Mouse (Mus musculus) ovary, adult 18-20 months (tissue): Measurements from ENCODE around the gene Bbs2.

Experiments used
- DNase-seq: peaks from one replicate; pipeline ENCODE4 v3.0.0; 2022; ENCODE audit warnings: low spot score, mixed read lengths

Bbs2 gene

DNA sequence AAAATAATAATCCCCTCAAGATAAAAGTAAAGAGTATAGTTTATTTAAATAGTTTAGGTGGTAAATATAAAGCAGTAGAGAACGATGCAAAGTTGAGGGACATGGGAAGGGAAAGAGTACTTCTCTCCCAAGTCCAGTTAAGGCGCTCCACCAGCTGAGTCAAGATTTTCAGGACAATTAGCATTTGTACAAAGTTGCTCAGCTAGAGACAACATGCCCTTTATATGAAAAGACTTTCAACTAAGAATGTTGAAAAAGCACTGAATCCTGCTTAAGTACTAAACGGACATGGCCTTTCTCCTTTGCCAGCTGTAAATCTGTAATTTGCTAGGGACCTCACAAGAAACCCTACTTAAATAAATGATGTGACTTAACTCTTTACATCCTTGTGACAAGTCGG lies 268 bp upstream of the Bbs2 start:
- DNase-seq = no peak

- DNase-seq = no peak
Observed at GRCm38 (mm10) chr8:94094281-94094680, 4.4 kb downstream of the Bbs2 start.

DNA sequence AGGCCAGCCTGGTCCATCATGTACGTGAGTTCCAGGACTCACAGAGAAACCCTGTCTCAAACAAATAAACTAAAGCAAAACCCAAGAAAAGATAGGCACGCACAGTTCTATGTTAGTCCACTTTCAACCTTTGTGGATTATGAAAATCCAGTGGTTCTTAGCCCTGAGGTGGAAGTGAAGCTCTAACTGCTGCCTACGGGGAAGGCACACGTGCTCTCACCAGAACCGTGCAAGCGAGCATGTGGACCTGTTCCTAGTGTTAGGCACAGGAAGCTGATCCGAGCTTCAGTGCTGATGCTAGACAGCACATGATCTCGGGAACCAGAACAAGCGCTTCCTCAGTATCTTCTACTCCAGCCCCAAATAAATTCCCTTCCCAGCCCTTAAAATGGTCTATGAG lies 5.9 kb downstream of the Bbs2 start:
- no peak for DNase-seq

- no peak for DNase-seq
Observed at GRCm38 (mm10) chr8:94089715-94090114, 9.0 kb downstream of the Bbs2 start.

DNA sequence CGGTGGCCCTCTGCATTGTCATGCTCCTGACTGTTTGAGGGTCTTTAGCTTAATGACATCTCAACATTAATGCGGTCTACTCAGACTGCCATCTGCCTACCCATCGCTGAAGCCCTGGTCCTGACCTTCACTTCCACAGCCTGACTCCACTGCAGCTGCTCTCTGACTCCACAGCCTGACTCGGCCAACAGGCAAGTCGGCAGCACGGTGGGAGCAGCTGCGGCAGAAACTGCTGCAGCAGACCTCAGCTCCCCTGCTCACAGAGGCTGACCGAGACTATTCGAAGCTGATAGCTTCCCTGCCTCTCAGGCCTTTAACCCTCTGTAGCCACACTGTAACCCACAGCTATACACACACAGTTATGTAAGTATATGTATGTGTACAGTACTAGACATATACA lies 10.8 kb downstream of the Bbs2 start:
- no peak for DNase-seq

GRCm38 (mm10) chr8:94076461-94077192 lies 22.1 kb downstream of the Bbs2 start:
- no peak for DNase-seq

DNA sequence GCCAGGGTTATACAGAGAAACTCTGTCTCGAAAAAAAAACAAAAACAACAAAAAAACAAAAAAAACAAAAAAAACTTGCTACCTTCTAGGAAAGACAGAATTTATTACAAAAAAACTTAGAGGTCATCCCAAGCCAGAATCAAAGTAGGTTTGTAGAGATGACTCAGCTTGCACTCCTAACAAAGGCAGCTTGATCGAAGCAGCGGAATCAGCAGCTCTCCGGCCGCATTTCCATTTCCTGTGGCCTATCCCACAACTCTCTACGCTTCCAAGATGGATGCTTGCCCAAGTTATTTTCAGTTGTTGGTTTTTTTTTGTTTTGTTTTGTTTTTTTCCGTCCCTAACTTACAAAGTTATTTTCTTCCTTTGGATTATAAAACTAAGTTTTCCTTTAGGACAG lies 29.9 kb downstream of the Bbs2 start:
- DNase-seq = no peak

- no peak for DNase-seq
Observed at GRCm38 (mm10) chr8:94066121-94066863, 32.4 kb downstream of the Bbs2 start.

- DNase-seq = no peak
Observed at GRCm38 (mm10) chr8:94057157-94057854, 41.4 kb downstream of the Bbs2 start.

GRCm38 (mm10) chr8:94052696-94053095 lies 46.0 kb downstream of the Bbs2 start:
- no peak for DNase-seq

DNA sequence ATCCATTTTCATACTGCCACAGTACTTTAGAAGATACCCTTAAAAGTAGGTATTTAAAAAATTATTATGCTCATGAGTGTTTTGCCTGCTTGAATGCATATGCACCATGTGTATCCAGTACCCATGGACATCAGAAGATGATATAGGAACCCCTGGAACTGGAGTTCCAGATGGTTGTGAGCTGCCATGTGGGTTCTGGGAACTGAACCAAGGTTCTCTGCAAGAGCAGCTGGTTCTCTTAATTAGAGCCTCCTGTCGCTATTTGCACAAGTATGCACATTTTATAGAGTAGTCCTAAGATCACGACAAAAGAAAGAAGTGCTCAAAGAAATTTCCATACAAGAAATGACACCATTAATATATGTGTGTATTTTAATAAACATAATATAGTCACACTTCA lies 50.9 kb downstream of the Bbs2 start:
- no peak for DNase-seq

DNA sequence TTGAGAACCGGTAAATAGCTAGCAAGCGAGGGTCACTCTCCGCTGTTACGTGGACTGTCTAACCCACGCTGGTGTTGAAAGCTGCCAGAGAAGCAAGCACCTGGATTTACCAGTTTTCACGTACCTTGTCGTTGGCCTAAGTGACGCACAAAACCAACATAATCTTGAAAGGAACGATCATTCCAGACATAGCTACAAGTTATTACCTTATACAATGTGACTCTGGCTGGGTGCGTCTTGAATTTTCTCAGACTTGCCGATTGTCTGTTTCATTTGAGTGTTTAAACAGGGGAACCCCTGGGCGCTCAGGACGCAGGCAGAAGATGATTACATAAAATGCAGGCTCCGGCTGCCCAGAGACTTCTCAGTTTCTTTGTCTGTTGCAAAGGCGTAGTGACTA lies 60.9 kb downstream of the Bbs2 start:
- DNase-seq = no peak

DNA sequence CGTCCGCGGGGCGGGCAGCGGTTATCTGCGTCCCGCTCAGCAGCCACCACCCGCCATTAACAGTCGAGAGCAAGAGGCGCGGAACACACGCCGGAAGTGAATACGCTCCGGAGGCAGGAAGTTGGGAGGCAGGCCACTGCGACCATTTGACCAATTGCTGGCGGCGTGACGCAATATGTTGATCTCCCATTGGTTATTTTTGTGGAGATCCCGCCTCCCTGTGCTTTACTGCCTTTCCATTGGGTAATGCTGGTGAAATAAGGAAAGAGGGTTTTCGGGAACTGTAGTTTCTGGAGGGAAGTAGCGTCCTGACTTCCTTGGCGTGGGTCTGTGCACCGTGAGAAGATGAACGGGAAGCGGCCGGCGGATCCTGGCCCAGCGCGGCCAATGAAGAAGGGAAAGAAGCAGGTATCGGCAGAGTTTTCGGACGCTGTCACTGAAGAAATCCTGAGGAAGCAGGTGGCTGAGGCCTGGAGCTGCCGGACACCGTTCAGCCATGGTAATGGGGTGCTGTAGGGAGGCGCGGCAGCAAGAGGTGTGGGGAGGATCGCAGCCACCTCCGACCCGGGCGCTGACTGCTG lies 61.7 kb downstream of the Bbs2 start, which contains the start of the genes Nudt21 and Ogfod1:
Gene Nudt21 (minus strand): TSS at position 88 of the 581 bp plus-strand sequence.
Gene Ogfod1 (plus strand): TSS at position 255 of the 581 bp plus-strand sequence.
- DNase-seq = peak; percentile 91

GRCm38 (mm10) chr8:94036541-94036940 lies 62.2 kb downstream of the Bbs2 start:
- DNase-seq = peak; percentile 49

GRCm38 (mm10) chr8:94035200-94035599 lies 63.5 kb downstream of the Bbs2 start:
- no peak for DNase-seq

DNA sequence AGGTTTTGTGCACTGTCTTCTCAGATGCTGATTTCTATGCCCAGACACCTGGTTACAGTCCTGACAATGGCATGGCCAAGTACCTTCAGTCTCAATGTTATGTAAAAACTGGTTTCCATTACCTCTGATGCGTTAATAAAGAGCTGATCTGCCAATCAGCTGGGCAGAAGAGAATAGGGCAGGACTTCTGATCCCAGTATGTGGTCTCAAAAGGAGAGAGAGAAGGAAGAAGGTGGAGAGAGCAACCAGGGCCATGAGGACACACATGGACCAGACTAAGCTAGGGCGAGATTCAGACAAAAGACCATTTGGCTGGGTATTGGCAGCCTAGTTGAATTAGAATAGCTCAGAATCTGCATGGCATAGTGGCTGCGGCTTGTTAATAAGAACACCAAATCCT lies 65.1 kb downstream of the Bbs2 start:
- DNase-seq = no peak

GRCm38 (mm10) chr8:94029701-94030100 lies 69.0 kb downstream of the Bbs2 start:
- DNase-seq = no peak

- no peak for DNase-seq
Observed at GRCm38 (mm10) chr8:94023916-94024315, 74.8 kb downstream of the Bbs2 start.
